Mouse (Mus musculus) heart, adult 2 months (tissue): ENCODE measurements at regions not wholly inside any gene's neighbourhood (a gene's known extent, or its start where the extent isn't known, plus 50 kb on each side); places are given as distances from the start of the nearest gene placed in this dataset.

Experiments
- DNase-seq, 2 experiments: peaks; one replicate each; pipeline ENCODE4 v3.0.0; 2021
- H3K27ac ChIP-seq: fragments of 200-600 bp; 2 replicates; pipeline ENCODE4 v1.8.1; 2022
- H3K27me3 ChIP-seq: fragments of 200-500 bp; 2 replicates; pipeline ENCODE4 v1.6.1; 2012; ENCODE audit warnings: mild to moderate bottlenecking, low read length, inconsistent platforms, mixed read lengths; ENCODE audit not compliant: control insufficient read depth, insufficient read depth
- H3K36me3 ChIP-seq: fragments of 200-500 bp; 2 replicates; pipeline ENCODE4 v1.6.1; 2012; ENCODE audit warnings: low read length, inconsistent platforms; ENCODE audit not compliant: control insufficient read depth, insufficient read depth
- H3K4me1 ChIP-seq: fragments of 200-500 bp; 2 replicates; pipeline ENCODE4 v1.6.1; 2011; ENCODE audit warnings: low read length; ENCODE audit not compliant: control insufficient read depth, insufficient read depth
- H3K4me3 ChIP-seq: fragments of 200-600 bp; 2 replicates; pipeline ENCODE4 v1.8.1; 2022
- H3K79me2 ChIP-seq: fragments of 200-500 bp; replicated peaks from 2 replicates; pipeline ENCODE4 v1.6.1; 2012; ENCODE audit warnings: mild to moderate bottlenecking, inconsistent platforms, low read length, moderate library complexity, mixed read lengths; ENCODE audit not compliant: control insufficient read depth, insufficient read depth
- H3K9ac ChIP-seq: fragments of 200-500 bp; 2 replicates; pipeline ENCODE4 v1.6.1; 2012; ENCODE audit warnings: low read depth, mild to moderate bottlenecking, control low read depth, inconsistent platforms, low read length, mixed read lengths
- CTCF ChIP-seq: fragments of 200-600 bp; IDR thresholded peaks from 2 replicates; pipeline ENCODE4 v1.8.1; 2022; ENCODE audit warnings: antibody characterized with exemption, mild to moderate bottlenecking, moderate library complexity
- EP300 ChIP-seq: fragments of 200-500 bp; IDR thresholded peaks from 2 replicates; pipeline ENCODE4 v1.6.1; 2011; ENCODE audit warnings: low read depth, low read length, control low read depth; ENCODE audit not compliant: insufficient read depth
- POLR2A ChIP-seq: fragments of 200-500 bp; IDR thresholded peaks from 2 replicates; pipeline ENCODE4 v1.6.1; 2011; ENCODE audit warnings: mild to moderate bottlenecking, low read depth, low read length, control low read depth; ENCODE audit not compliant: insufficient read depth
- WGBS: fragments of 180-500 bp; shearing (Covaris S2); methylation state at CpG from one replicate; pipeline ENCODE4 v1.1.7; 2018; 5-methylcytosine and 5-hydroxymethylcytosine counted together
- intact Hi-C: fragments of 180-260 bp; cut with DNase I; formaldehyde crosslinking; loops from one replicate; pipeline ENCODE4 v1.15.1; 2025

- TF ChIP-seq POLR2A: no peak
- no peak for TF ChIP-seq EP300
- TF ChIP-seq CTCF: peak; percentile 46
- Histone ChIP-seq H3K27ac (no peak overlapping the region), H3K4me1 (no peaks in the 10 kb centered on the region), H3K79me2 (no peaks in the 10 kb centered on the region), H3K36me3 (no peaks in the 10 kb centered on the region), H3K9ac (no peak overlapping the region), H3K4me3 (no peak overlapping the region), H3K27me3 (no peaks in the 10 kb centered on the region)
- WGBS: 59% methylated on average over 7 of the region's 7 CpGs
- intact Hi-C loops: no loop called here
- no peak for DNase-seq
Observed at GRCm38 (mm10) chr7:83438538-83439393, 146.0 kb upstream of the Tmc3 start.

- H3K27ac ChIP-seq: no peak overlapping the region
- no peaks in the 10 kb centered on the region for H3K4me1 ChIP-seq
- WGBS: 32% methylated on average over 16 of the region's 16 CpGs
- no peak overlapping the region for H3K9ac ChIP-seq
- no peaks in the 10 kb centered on the region for H3K79me2 ChIP-seq
- 0 out of 2 replicates have a peak, but pooled peaks cover 1% of the 10 kb centered on the region for H3K27me3 ChIP-seq
- H3K36me3 ChIP-seq: no peaks in the 10 kb centered on the region
- no peak for DNase-seq
- TF ChIP-seq POLR2A: no peak
- TF ChIP-seq CTCF: no peak
- TF ChIP-seq EP300: no peak
- H3K4me3 ChIP-seq: no peak overlapping the region
- intact Hi-C loops: no loop called here
Observed at GRCm38 (mm10) chr7:83443596-83444278, 141.0 kb upstream of the Tmc3 start.

- 0 out of 2 replicates have a peak, but pooled peaks cover 1% of the 10 kb centered on the region for H3K27me3 ChIP-seq
- WGBS: 58% methylated on average over 1 of the region's 1 CpGs
- no peak for DNase-seq
- no peaks in the 10 kb centered on the region for H3K4me1 ChIP-seq
- H3K36me3 ChIP-seq: no peaks in the 10 kb centered on the region
- no peak overlapping the region for H3K4me3 ChIP-seq
- no peak overlapping the region for H3K9ac ChIP-seq
- H3K27ac ChIP-seq: no peak overlapping the region
- TF ChIP-seq EP300 (no peak), POLR2A (no peak), CTCF (no peak)
- intact Hi-C loops: no loop called here
- H3K79me2 ChIP-seq: no peaks in the 10 kb centered on the region
Observed at GRCm38 (mm10) chr7:83444279-83444615, 140.5 kb upstream of the Tmc3 start.

GRCm38 (mm10) chr7:83445181-83445926 lies 139.4 kb upstream of the Tmc3 start:
- H3K4me3 ChIP-seq: no peak overlapping the region
- TF ChIP-seq POLR2A (no peak), EP300 (no peak), CTCF (no peak)
- intact Hi-C loops: no loop called here
- no peak for DNase-seq
- no peak overlapping the region for H3K27ac ChIP-seq
- WGBS: 41% methylated on average over 5 of the region's 5 CpGs
- H3K4me1 ChIP-seq: no peaks in the 10 kb centered on the region; the same call in 1 of the 2 replicates
- no peaks in the 10 kb centered on the region for H3K36me3 ChIP-seq
- no peak overlapping the region for H3K9ac ChIP-seq
- no peaks in the 10 kb centered on the region for H3K79me2 ChIP-seq
- H3K27me3 ChIP-seq: 0 out of 2 replicates have a peak, but pooled peaks cover 1% of the 10 kb centered on the region

GRCm38 (mm10) chr7:83450346-83450745 lies 134.4 kb upstream of the Tmc3 start:
- Histone ChIP-seq H3K27me3 (0 out of 2 replicates have a peak, but pooled peaks cover 1% of the 10 kb centered on the region), H3K9ac (no peak overlapping the region), H3K4me3 (no peak overlapping the region), H3K36me3 (no peaks in the 10 kb centered on the region), H3K27ac (no peak overlapping the region), H3K79me2 (no peaks in the 10 kb centered on the region), H3K4me1 (no peaks in the 10 kb centered on the region; the same call in 1 of the 2 replicates)
- intact Hi-C loops: no loop called here
- 30% methylated on average over 3 of the region's 3 CpGs for WGBS
- DNase-seq: peak in 1 of 2 experiments; percentile 25
- no peak for TF ChIP-seq POLR2A
- TF ChIP-seq EP300: no peak
- TF ChIP-seq CTCF: no peak
